Mouse (Mus musculus) urinary bladder, postnatal 0 days (tissue): ENCODE measurements around the gene Tprkb. TPM values are rescaled to one million over a fixed set of nuclear protein-coding genes. Genes with fewer than 3 reads are reported as not detected.

ENCODE experiments used
- polyA plus RNA-seq: library from polyadenylated mRNA; unstranded; fragments of >200 nt; fragmentation: Nextera tagmentation; extraction: Ambion mirVana; gene quantifications from 2 replicates; pipeline ENCODE4 v1.2.1, GENCODE M21; 2015

Gene Tprkb
- 30.2 and 31.8 TPM in 2 replicates for polyA plus RNA-seq

DNA sequence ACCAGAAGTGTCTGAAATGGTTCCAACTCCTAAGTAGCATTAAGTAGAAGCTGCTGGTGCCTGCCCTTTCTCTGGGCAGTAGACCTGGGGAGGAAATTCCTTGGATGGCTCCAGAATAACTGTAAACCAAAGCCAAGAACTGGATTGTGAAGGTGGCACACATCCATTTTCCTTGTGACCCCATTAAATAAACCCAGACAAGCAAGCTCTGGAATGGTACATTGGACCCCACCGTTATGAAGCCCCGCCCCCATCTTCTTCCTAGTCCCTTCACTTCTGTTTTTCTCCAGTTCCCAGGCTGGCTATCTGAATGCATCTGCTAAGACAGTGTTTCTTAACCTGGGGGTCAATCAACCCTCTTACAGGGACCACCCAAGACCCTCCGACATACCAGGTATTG is at the start of gene Tprkb:
Gene Tprkb, plus strand, starts transcription at position 279 of the 400 bp plus-strand sequence.

DNA sequence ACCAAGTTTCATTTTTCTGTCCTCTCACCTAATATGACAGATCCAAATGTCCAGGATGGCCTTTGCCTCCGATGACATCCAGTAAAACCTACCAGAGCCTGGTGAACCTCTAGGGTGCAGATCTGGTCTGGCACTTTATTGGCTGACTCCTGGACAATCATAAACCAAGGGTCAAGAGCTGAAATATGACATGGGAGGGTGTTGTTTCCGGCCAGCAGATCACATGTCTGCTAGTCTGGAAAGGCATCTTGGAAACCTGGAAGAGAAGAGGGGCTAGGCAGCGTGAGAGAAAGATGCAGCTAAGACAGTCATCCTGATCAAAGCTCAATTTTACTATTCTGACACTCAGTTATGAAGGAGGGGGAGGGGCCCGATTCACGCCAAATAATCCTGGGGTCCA is 42.7 kb upstream of the Tprkb start, which contains the start of gene Nat8f2:
Gene Nat8f2, minus strand, starts transcription at position 153 of the 400 bp plus-strand sequence.

DNA sequence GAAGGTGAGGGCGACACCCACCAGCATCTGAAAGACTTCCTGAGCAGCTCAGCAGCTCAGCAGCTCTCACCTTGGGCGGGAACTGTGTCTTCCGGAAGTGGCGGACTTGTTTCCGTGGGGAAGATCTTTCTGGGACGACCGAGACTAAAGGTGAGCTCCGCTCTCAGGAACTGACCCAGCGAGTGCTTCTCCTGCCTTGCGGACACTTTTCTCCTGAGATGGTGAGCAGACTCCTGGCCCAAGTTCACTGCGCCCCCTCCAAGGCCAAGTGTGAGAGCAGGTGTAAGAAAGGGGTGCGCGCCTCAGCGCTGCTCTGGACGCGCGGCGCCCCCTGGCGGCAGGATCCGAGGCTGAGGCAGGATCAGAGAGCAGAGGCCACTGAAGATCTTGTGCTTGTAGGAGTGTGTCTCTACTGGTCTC is 7.0 kb upstream of the Tprkb start, which contains the start of gene Nat8f4:
Gene Nat8f4, minus strand, starts transcription at position 243 of the 420 bp plus-strand sequence.

DNA sequence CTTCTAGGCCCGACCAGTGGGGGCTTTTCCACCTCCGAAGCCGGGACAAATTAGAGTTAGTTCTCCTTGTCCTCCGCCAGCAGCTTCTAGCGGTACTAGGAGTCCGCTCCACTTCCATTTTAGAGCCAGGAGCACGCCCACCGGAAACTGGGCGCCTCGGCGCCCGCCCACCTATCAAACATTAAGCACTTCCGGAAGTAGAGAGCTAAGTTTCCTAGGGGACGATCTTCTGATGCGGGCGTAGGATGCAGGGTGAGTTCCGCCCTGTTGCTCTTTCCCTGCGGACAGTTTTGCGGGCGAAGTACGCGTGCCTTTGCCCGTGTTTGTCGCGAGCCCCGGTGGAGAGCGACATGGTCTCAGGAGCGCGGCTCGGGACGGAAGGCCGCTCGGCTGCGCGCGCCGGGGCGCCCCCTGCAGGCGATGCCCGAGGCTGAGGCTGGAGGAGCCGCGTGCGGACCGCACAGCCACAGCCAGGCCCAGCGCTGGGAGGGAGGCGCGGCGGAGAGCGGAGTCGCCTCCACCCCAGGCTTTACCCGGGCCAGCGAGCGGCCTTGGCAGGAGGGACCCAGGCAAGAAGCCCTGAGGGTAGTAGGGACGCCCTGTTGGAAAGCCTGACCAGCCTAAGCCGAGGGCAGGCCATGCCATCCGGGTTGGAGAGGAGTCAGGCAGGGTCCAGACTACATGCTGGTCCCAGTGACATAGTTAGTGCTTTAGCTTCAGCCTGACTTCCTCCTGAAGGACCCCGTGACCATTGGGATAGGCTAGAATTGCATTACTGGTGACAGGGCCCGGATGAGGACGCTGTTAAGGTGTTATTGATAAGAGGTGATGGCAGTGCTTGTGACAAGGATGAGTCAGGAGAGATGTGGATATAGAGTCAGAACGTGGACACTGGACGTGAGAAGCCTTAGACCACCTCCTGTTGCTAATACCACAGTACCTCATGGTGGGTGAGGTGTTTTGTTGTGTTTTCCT is 4.2 kb downstream of the Tprkb start, which contains the start of gene Nat8f1:
Gene Nat8f1, minus strand, starts transcription at position 149 of the 975 bp plus-strand sequence.

DNA sequence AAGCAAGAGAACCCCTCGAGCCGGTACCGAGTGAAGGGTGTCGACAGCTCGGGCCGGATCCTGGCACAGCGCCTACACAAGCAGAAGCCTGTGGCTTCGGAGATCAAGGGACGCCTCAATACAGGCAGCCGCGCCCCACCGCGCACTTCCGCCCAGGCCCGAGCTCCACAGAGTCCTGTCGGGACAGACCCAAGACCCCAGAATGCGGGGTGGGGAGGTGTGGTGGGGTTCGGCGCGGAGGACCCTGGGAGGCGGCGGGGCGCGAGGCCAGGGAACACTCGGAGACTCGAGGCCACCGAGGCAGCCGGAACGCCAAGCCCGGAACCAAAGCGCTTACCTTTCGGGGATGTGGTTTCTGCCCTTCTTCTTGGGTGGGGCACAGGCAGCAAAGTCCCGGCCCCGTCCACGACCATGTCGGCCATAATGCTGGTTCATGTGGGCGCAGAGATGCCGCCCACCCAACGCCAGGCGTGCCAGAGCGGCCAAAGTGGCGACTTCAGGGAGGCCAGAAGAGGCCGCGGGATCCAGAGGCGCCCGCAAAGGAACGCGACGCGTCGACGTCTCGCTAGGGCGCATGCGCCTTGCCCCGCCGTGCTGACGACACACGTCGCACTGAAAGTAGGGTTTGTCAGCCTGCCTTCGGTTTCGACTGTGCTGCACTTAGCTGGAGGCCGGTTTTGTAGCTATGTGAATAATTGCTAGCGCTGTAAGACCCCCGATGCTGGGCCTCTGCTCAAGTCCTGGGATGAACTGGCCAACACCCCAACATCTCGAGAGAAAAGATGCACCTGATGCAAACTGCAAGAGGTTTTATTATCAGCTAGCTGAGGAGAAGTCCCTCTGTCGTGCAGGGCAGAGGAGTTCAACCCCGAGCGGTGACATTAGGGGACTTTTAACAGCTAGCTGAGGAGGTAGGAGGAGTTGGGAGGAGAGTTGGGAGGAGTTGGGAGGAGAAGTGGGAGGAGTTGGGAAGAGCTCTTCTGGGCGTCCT is 49.7 kb downstream of the Tprkb start, which contains the start of gene Dusp11:
Gene Dusp11, minus strand, starts transcription at position 567 of the 991 bp plus-strand sequence.

Other genes with a start within 250 kb of the Tprkb start
- gene Nat8f7, start 198.7 kb upstream of the Tprkb start, polyA plus RNA-seq = 0.11 and 0.24 TPM in 2 replicates
- 0.11 and 0.13 TPM in 2 replicates for gene Nat8f3, start 146.1 kb upstream of the Tprkb start, polyA plus RNA-seq
- gene Nat8f6, start 90.9 kb upstream of the Tprkb start, polyA plus RNA-seq = not detected in 2 replicates
- 0.55 and 0.70 TPM in 2 replicates for gene Nat8f5, start 90.9 kb upstream of the Tprkb start, polyA plus RNA-seq
- 0.65 and 0.90 TPM in 2 replicates for gene Nat8, start 79.8 kb upstream of the Tprkb start, polyA plus RNA-seq
- gene Nat8f2, start 42.7 kb upstream of the Tprkb start, polyA plus RNA-seq = 0.05 TPM in 1 of 2 replicates, not detected in the other
- gene Nat8f4, start 7.0 kb upstream of the Tprkb start, polyA plus RNA-seq = 1.8 TPM in 2 replicates
- gene Nat8f1, start 3.8 kb downstream of the Tprkb start, polyA plus RNA-seq = 6.0 and 7.4 TPM in 2 replicates
- 38.1 and 52.5 TPM in 2 replicates for gene Dusp11, start 49.8 kb downstream of the Tprkb start, polyA plus RNA-seq
- not detected in 2 replicates for gene Figla, start 104.3 kb downstream of the Tprkb start, polyA plus RNA-seq
- 0.31 and 0.58 TPM in 2 replicates for gene Add2, start 116.8 kb downstream of the Tprkb start, polyA plus RNA-seq